Mouse (Mus musculus) limb, embryonic 12.5 days (tissue): ENCODE measurements around the gene Asb4. TPM values are rescaled to one million over a fixed set of nuclear protein-coding genes. Genes with fewer than 3 reads are reported as not detected.

ENCODE experiments used
- ATAC-seq: fragments of 200-750 bp; cut with Nextera tagmentation; 2 replicates; pipeline ENCODE4 v1.8.0; 2017; ENCODE audit warnings: low read depth, moderate TSS enrichment; ENCODE audit not compliant: insufficient number of reproducible peaks, insufficient read depth, low FRiP score, low TSS enrichment
- H3K27ac ChIP-seq: fragments of 300-500 bp; sonication (generic); 2 replicates; pipeline ENCODE4 v1.5.1; 2016; ENCODE audit warnings: mild to moderate bottlenecking, moderate library complexity
- H3K27me3 ChIP-seq: fragments of 300-500 bp; sonication (generic); 2 replicates; pipeline ENCODE4 v1.6.1; 2016; ENCODE audit warnings: mild to moderate bottlenecking, moderate library complexity
- H3K36me3 ChIP-seq: fragments of 300-500 bp; sonication (generic); 2 replicates; pipeline ENCODE4 v1.6.1; 2016; ENCODE audit warnings: mild to moderate bottlenecking, moderate library complexity
- H3K4me1 ChIP-seq: fragments of 300-500 bp; sonication (generic); replicated peaks from 2 replicates; pipeline ENCODE4 v1.6.1; 2016
- H3K4me2 ChIP-seq: fragments of 300-500 bp; sonication (generic); 2 replicates; pipeline ENCODE4 v1.6.1; 2016; ENCODE audit warnings: mild to moderate bottlenecking, moderate library complexity
- H3K4me3 ChIP-seq: fragments of 300-500 bp; sonication (generic); replicated peaks from 2 replicates; pipeline ENCODE4 v1.5.1; 2016; ENCODE audit warnings: mild to moderate bottlenecking
- H3K9ac ChIP-seq: fragments of 300-500 bp; sonication (generic); replicated peaks from 2 replicates; pipeline ENCODE4 v1.6.1; 2016; ENCODE audit warnings: mild to moderate bottlenecking, moderate library complexity
- H3K9me3 ChIP-seq: fragments of 300-500 bp; sonication (generic); 2 replicates; pipeline ENCODE4 v1.6.1; 2016; ENCODE audit warnings: mild to moderate bottlenecking, moderate library complexity
- WGBS: fragments of 180-500 bp; shearing (Covaris S2); methylation state at CpG from one replicate; pipeline ENCODE4 v1.1.7; 2016; 5-methylcytosine and 5-hydroxymethylcytosine counted together
- polyA plus RNA-seq: library from polyadenylated mRNA; unstranded; fragments of >200 nt; fragmentation: Nextera tagmentation; extraction: Ambion mirVana; gene quantifications from 2 replicates; pipeline ENCODE4 v1.2.1, GENCODE M21; 2016

The Asb4 gene
- polyA plus RNA-seq, 1 experiment from 2014 or later: 109 TPM

GRCm38 (mm10) chr6:5379781-5380623 lies 3.2 kb upstream of the Asb4 start:
- Histone ChIP-seq H3K27me3 (no peaks in the 10 kb centered on the region), H3K4me2 (peak overlapping the region; percentile 54), H3K36me3 (no peaks in the 10 kb centered on the region), H3K4me1 (peaks cover 47% of the 10 kb centered on the region), H3K4me3 (peak overlapping the region; percentile 24), H3K27ac (peak overlapping the region; percentile 93), H3K9ac (peak overlapping the region; percentile 47; the same call in 1 of the 2 replicates), H3K9me3 (no peaks in the 10 kb centered on the region)
- WGBS: 12% methylated on average over 22 of the region's 22 CpGs
- peak; percentile 41 for ATAC-seq

GRCm38 (mm10) chr6:5380624-5381252 lies 2.4 kb upstream of the Asb4 start:
- H3K4me2 ChIP-seq: peak overlapping the region; percentile 54
- peak overlapping the region; percentile 93 for H3K27ac ChIP-seq
- peaks cover 49% of the 10 kb centered on the region for H3K4me1 ChIP-seq
- WGBS: 6% methylated on average over 9 of the region's 9 CpGs
- H3K9ac ChIP-seq: peak overlapping the region; percentile 47; the same call in 1 of the 2 replicates
- no peaks in the 10 kb centered on the region for H3K27me3 ChIP-seq
- ATAC-seq: peak; percentile 32
- H3K9me3 ChIP-seq: no peaks in the 10 kb centered on the region
- H3K4me3 ChIP-seq: peak overlapping the region; percentile 24; the same call in 1 of the 2 replicates
- H3K36me3 ChIP-seq: no peaks in the 10 kb centered on the region

- Histone ChIP-seq H3K4me3 (no peak overlapping the region), H3K27me3 (no peaks in the 10 kb centered on the region), H3K4me2 (peak overlapping the region; percentile 60; the same call in 1 of the 2 replicates), H3K9ac (no peak overlapping the region), H3K27ac (peak overlapping the region; percentile 62; the same call in 1 of the 2 replicates), H3K36me3 (no peaks in the 10 kb centered on the region), H3K4me1 (peaks cover 49% of the 10 kb centered on the region), H3K9me3 (no peaks in the 10 kb centered on the region)
- ATAC-seq: no peak
- WGBS: 26% methylated on average over 13 of the region's 13 CpGs
These were observed 1.1 kb upstream of the Asb4 start for GRCm38 (mm10) chr6:5381918-5382582.

- no peaks in the 10 kb centered on the region for H3K36me3 ChIP-seq
- H3K9me3 ChIP-seq: no peaks in the 10 kb centered on the region
- peak overlapping the region; percentile 60 for H3K4me2 ChIP-seq
- peak overlapping the region; percentile 35 for H3K4me3 ChIP-seq
- WGBS: 1% methylated on average over 16 of the region's 16 CpGs
- peaks cover 49% of the 10 kb centered on the region for H3K4me1 ChIP-seq
- peak; percentile 63; the same call in 1 of the 2 replicates for ATAC-seq
- H3K27ac ChIP-seq: peak overlapping the region; percentile 87
- no peaks in the 10 kb centered on the region for H3K27me3 ChIP-seq
- H3K9ac ChIP-seq: peak overlapping the region; percentile 35
These were observed 487 bp upstream of the Asb4 start for GRCm38 (mm10) chr6:5382583-5383215.

GRCm38 (mm10) chr6:5384178-5384490 lies 948 bp downstream of the Asb4 start:
- H3K4me3 ChIP-seq: peak overlapping the region; percentile 35
- H3K4me2 ChIP-seq: peak overlapping the region; percentile 60
- H3K4me1 ChIP-seq: peaks cover 47% of the 10 kb centered on the region
- ATAC-seq: no peak
- WGBS: under 1% methylated on average over 11 of the region's 11 CpGs
- H3K27ac ChIP-seq: peak overlapping the region; percentile 87
- no peaks in the 10 kb centered on the region for H3K27me3 ChIP-seq
- H3K36me3 ChIP-seq: no peaks in the 10 kb centered on the region
- peak overlapping the region; percentile 35; the same call in 1 of the 2 replicates for H3K9ac ChIP-seq
- H3K9me3 ChIP-seq: no peaks in the 10 kb centered on the region

GRCm38 (mm10) chr6:5385161-5385640 lies 2.0 kb downstream of the Asb4 start:
- Histone ChIP-seq H3K4me2 (no peak overlapping the region), H3K36me3 (no peaks in the 10 kb centered on the region), H3K4me3 (no peak overlapping the region), H3K27ac (no peak overlapping the region), H3K4me1 (peaks cover 42% of the 10 kb centered on the region), H3K27me3 (no peaks in the 10 kb centered on the region), H3K9me3 (no peaks in the 10 kb centered on the region), H3K9ac (no peak overlapping the region)
- 23% methylated on average over 7 of the region's 7 CpGs for WGBS
- no peak for ATAC-seq

GRCm38 (mm10) chr6:5386486-5386885 lies 3.3 kb downstream of the Asb4 start:
- Histone ChIP-seq H3K4me3 (no peak overlapping the region), H3K4me1 (peaks cover 29% of the 10 kb centered on the region), H3K27ac (no peak overlapping the region), H3K27me3 (no peaks in the 10 kb centered on the region), H3K9ac (no peak overlapping the region), H3K4me2 (no peak overlapping the region), H3K9me3 (no peaks in the 10 kb centered on the region), H3K36me3 (no peaks in the 10 kb centered on the region)
- WGBS: 56% methylated on average over 4 of the region's 4 CpGs
- no peak for ATAC-seq

- H3K9me3 ChIP-seq: no peaks in the 10 kb centered on the region
- H3K4me2 ChIP-seq: no peak overlapping the region
- H3K36me3 ChIP-seq: no peaks in the 10 kb centered on the region
- H3K27ac ChIP-seq: no peak overlapping the region
- WGBS: 68% methylated on average over 2 of the region's 2 CpGs
- no peak overlapping the region for H3K9ac ChIP-seq
- no peak for ATAC-seq
- H3K4me3 ChIP-seq: no peak overlapping the region
- peaks cover 21% of the 10 kb centered on the region for H3K4me1 ChIP-seq
- no peaks in the 10 kb centered on the region for H3K27me3 ChIP-seq
These were observed 4.2 kb downstream of the Asb4 start for GRCm38 (mm10) chr6:5387396-5387795.

GRCm38 (mm10) chr6:5390298-5390697 lies 7.1 kb downstream of the Asb4 start:
- Histone ChIP-seq H3K9ac (peak overlapping the region; percentile 71), H3K27me3 (no peaks in the 10 kb centered on the region), H3K36me3 (no peaks in the 10 kb centered on the region), H3K9me3 (no peaks in the 10 kb centered on the region), H3K27ac (peak overlapping the region; percentile 90), H3K4me1 (peaks cover 15% of the 10 kb centered on the region), H3K4me2 (peak overlapping the region; percentile 62), H3K4me3 (peak overlapping the region; percentile 42)
- ATAC-seq: 0 out of 2 replicates have a peak, but pooled peaks have one; percentile 63
- WGBS: 3% methylated on average over 11 of the region's 11 CpGs

GRCm38 (mm10) chr6:5390952-5391351 lies 7.8 kb downstream of the Asb4 start:
- WGBS: 13% methylated on average over 10 of the region's 10 CpGs
- H3K4me1 ChIP-seq: peaks cover 21% of the 10 kb centered on the region
- H3K9me3 ChIP-seq: no peaks in the 10 kb centered on the region
- peak overlapping the region; percentile 71 for H3K9ac ChIP-seq
- no peaks in the 10 kb centered on the region for H3K27me3 ChIP-seq
- no peaks in the 10 kb centered on the region for H3K36me3 ChIP-seq
- ATAC-seq: no peak
- peak overlapping the region; percentile 62 for H3K4me2 ChIP-seq
- peak overlapping the region; percentile 80 for H3K27ac ChIP-seq
- peak overlapping the region; percentile 42 for H3K4me3 ChIP-seq
